In the genomic region with DNA sequence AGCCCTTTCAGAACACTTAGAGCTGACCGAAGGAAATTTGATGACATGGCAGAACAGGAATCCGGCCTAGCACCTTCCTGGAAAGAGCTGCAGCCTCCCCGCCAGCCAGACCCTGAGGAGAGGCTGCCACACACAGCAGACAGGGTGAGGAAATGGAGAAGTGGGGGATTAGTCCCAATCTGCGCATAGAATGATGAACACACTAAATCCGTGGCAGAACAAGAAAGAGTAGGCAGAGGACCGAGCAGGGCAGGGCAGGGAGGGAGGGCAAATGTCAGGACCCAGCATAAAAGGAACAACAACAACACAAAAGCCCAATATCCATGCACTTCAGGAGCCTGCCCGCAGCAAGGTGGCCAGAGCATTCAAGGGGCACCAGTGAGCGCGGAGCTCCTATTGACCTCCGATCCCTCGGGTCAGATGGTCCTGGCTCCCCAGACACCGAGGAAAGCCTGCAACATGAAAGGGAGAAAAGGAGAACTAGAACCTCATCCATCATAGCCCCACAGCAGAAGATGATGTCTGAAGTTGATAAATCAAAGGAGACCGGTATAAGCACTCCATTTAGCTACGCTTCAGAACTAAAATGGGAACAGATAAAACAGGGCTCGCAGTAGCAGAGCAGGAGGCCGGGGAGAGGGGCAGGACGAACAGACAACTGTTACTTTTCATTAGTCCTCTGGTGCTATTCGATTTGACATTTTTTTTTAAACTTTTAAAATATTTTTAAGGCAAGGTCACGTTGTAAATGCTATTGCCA, we compare ENCODE assay signal across 9 mouse cellular contexts.
DNase-seq lines count a peak whose midpoint lies in the region; ATAC-seq lines count a peak whose summit lies in the region.
"Had no signal": no experiment of that assay in that cellular context is flagged by ENCODE, and none has a peak within 500 bp of the region (broad histone marks: within the 10 kb centered on the region; RNA-seq: fewer than 3 reads in every experiment).

No protein-coding gene starts in this region.

- 23% methylated on average over 19 of the region's 19 CpGs for WGBS in heart, embryonic 14.5 days
- WGBS in intestine, embryonic 14.5 days, result 24% methylated on average over 19 of the region's 19 CpGs
- 42% methylated on average over 19 of the region's 19 CpGs for WGBS in forebrain, embryonic 16.5 days

- no peak for ATAC-seq in heart, embryonic 14.5 days (ENCODE audit: insufficient number of reproducible peaks, insufficient read depth, low FRiP score, low read depth)
- peak; percentile 33; the same call in 1 of the 2 replicates for ATAC-seq in intestine, embryonic 14.5 days (replicated peaks; ENCODE audit: low FRiP score, low TSS enrichment, low read depth)
- ATAC-seq in forebrain, embryonic 16.5 days, result no peak

- peaks cover 4% of the 10 kb centered on the region; the same call in 1 of the 2 replicates for H3K9me3 ChIP-seq in heart, embryonic 14.5 days (ENCODE audit: control insufficient read depth, low read length)
- H3K9me3 ChIP-seq in intestine, embryonic 14.5 days (ENCODE audit: control insufficient read depth, low read length), result 0 out of 2 replicates have a peak, but pooled peaks cover 4% of the 10 kb centered on the region
- no peaks in the 10 kb centered on the region for H3K9me3 ChIP-seq in forebrain, embryonic 16.5 days (ENCODE audit: control insufficient read depth, low read length)

- peaks cover 21 to 23% of the 10 kb centered on the region in 2 experiments for H3K4me1 ChIP-seq in heart, embryonic 14.5 days (ENCODE audit: control insufficient read depth in 2 of 2, insufficient read depth in 2 of 2, low read length in 2 of 2)
- H3K4me1 ChIP-seq in intestine, embryonic 14.5 days (replicated peaks; ENCODE audit: control insufficient read depth, insufficient read depth, low read length), result peaks cover 33% of the 10 kb centered on the region
- peaks cover 12% of the 10 kb centered on the region for H3K4me1 ChIP-seq in forebrain, embryonic 16.5 days (replicated peaks; ENCODE audit: control insufficient read depth, insufficient read depth, low read length)

- H3K4me3 ChIP-seq in heart, embryonic 14.5 days (ENCODE audit: control insufficient read depth in 1 of 2, insufficient read depth in 1 of 2, low read depth in 1 of 2, low read length in 2 of 2), result peak overlapping the region in 1 of 2 experiments; percentile 10; a peak in 2 of 4 replicates
- H3K4me3 ChIP-seq in intestine, embryonic 14.5 days (ENCODE audit: low read depth, low read length), result no peak overlapping the region
- no peak overlapping the region for H3K4me3 ChIP-seq in forebrain, embryonic 16.5 days (replicated peaks; ENCODE audit: low read length)
- H3K4me3 ChIP-seq: myocyte had no signal

- no peaks in the 10 kb centered on the region for H3K36me3 ChIP-seq in heart, embryonic 14.5 days (ENCODE audit: control insufficient read depth, insufficient read depth, low read length)
- no peaks in the 10 kb centered on the region for H3K36me3 ChIP-seq in intestine, embryonic 14.5 days (ENCODE audit: control insufficient read depth, insufficient read depth, low read length)
- H3K36me3 ChIP-seq in forebrain, embryonic 16.5 days (ENCODE audit: control insufficient read depth, insufficient read depth), result no peaks in the 10 kb centered on the region

- peak overlapping the region; percentile 52 for H3K4me2 ChIP-seq in heart, embryonic 14.5 days (ENCODE audit: low read length)
- peak overlapping the region; percentile 22; the same call in 1 of the 2 replicates for H3K4me2 ChIP-seq in intestine, embryonic 14.5 days (ENCODE audit: low read length)
- no peak overlapping the region for H3K4me2 ChIP-seq in forebrain, embryonic 16.5 days (ENCODE audit: low read length)

- H3K9ac ChIP-seq in heart, embryonic 14.5 days (ENCODE audit: low read length), result peak overlapping the region; percentile 14
- no peak overlapping the region for H3K9ac ChIP-seq in intestine, embryonic 14.5 days (ENCODE audit: low read length)
- no peak overlapping the region for H3K9ac ChIP-seq in forebrain, embryonic 16.5 days (replicated peaks; ENCODE audit: low read depth, low read length)

- peak overlapping the region; percentile 54 to 57 for H3K27ac ChIP-seq in heart, embryonic 14.5 days (replicated peaks in 1 of 2; ENCODE audit: control insufficient read depth in 1 of 2, insufficient read depth in 1 of 2, low read depth in 2 of 2, low read length in 2 of 2)
- peak overlapping the region; percentile 51 for H3K27ac ChIP-seq in intestine, embryonic 14.5 days (ENCODE audit: low read depth)
- no peak overlapping the region for H3K27ac ChIP-seq in forebrain, embryonic 16.5 days (ENCODE audit: low read length)

- DNase-seq in heart, adult 9 months (ENCODE audit: low spot score in 2 of 2), result no peak
- DNase-seq in adrenal gland, postnatal 25 days, result peak; percentile 13
- no peak for DNase-seq in intestine, embryonic 14.5 days (ENCODE audit: low spot score)
- peak; percentile 68 for DNase-seq in mesoderm, embryonic 11.5 days (ENCODE audit: low read depth, low spot score)
- DNase-seq in thymus, postnatal 0 days (ENCODE audit: low spot score), result no peak
- no peak for DNase-seq in natural killer cell, adult 2 months (ENCODE audit: low spot score in 2 of 2)

- no peaks in the 10 kb centered on the region for H3K27me3 ChIP-seq in heart, embryonic 14.5 days (ENCODE audit: control insufficient read depth, insufficient read depth, low read length)
- H3K27me3 ChIP-seq in intestine, embryonic 14.5 days (replicated peaks; ENCODE audit: control insufficient read depth, insufficient read depth, low read length), result no peaks in the 10 kb centered on the region
- no peaks in the 10 kb centered on the region for H3K27me3 ChIP-seq in forebrain, embryonic 16.5 days (replicated peaks; ENCODE audit: control insufficient read depth, insufficient read depth, low read length)

Comparison
In these comparisons a context has a peak if more than half of its experiments do, and no peak if none do; other contexts are left out.
1. DNase-seq: peak in adrenal gland, postnatal 25 days (single experiment) and mesoderm, embryonic 11.5 days (single experiment); none in heart, adult 9 months (0 of 2), intestine, embryonic 14.5 days (single experiment), thymus, postnatal 0 days (single experiment) and natural killer cell, adult 2 months (0 of 2).